Mouse (Mus musculus) stomach, embryonic 14.5 days (tissue): ENCODE measurements at regions not wholly inside any gene's neighbourhood (a gene's known extent, or its start where the extent isn't known, plus 50 kb on each side); places are given as distances from the start of the nearest gene placed in this dataset.

Experiments used
- ATAC-seq: fragments of 200-750 bp; cut with Nextera tagmentation; 2 replicates; pipeline ENCODE4 v1.8.0; 2017; ENCODE audit warnings: low read depth, moderate TSS enrichment; ENCODE audit not compliant: insufficient number of reproducible peaks, insufficient read depth, low FRiP score
- H3K27ac ChIP-seq: fragments of 300-500 bp; sonication (generic); 2 replicates; pipeline ENCODE4 v1.5.1; 2014; ENCODE audit warnings: mild to moderate bottlenecking, low read length, moderate library complexity, mixed read lengths
- H3K27me3 ChIP-seq: fragments of 300-500 bp; sonication (generic); 2 replicates; pipeline ENCODE4 v1.6.1; 2014; ENCODE audit warnings: low read length, control low read depth, mixed read lengths; ENCODE audit not compliant: control insufficient read depth, insufficient read depth
- H3K36me3 ChIP-seq: fragments of 300-500 bp; sonication (generic); 2 replicates; pipeline ENCODE4 v1.6.1; 2014; ENCODE audit warnings: mild to moderate bottlenecking, control low read depth, low read length, moderate library complexity, mixed read lengths; ENCODE audit not compliant: control insufficient read depth, insufficient read depth
- H3K4me1 ChIP-seq: fragments of 300-500 bp; sonication (generic); 2 replicates; pipeline ENCODE4 v1.6.1; 2014; ENCODE audit warnings: low read length, control low read depth, mixed read lengths; ENCODE audit not compliant: control insufficient read depth, insufficient read depth
- H3K4me2 ChIP-seq: fragments of 300-500 bp; sonication (generic); replicated peaks from 2 replicates; pipeline ENCODE4 v1.6.1; 2014; ENCODE audit warnings: low read depth, low read length, control low read depth
- H3K4me3 ChIP-seq: fragments of 300-500 bp; sonication (generic); 2 replicates; pipeline ENCODE4 v1.5.1; 2014; ENCODE audit warnings: low read depth, low read length, control low read depth
- H3K9ac ChIP-seq: fragments of 300-500 bp; sonication (generic); replicated peaks from 2 replicates; pipeline ENCODE4 v1.6.1; 2014; ENCODE audit warnings: low read depth, mild to moderate bottlenecking, control low read depth, low read length, moderate library complexity, mixed read lengths
- H3K9me3 ChIP-seq: fragments of 300-500 bp; sonication (generic); 2 replicates; pipeline ENCODE4 v1.6.1; 2016; ENCODE audit warnings: low read depth, low read length, control low read depth; ENCODE audit not compliant: control insufficient read depth
- WGBS: fragments of 180-500 bp; shearing (Covaris S2); extraction: QIAGEN DNeasy Blood & Tissue Kit; methylation state at CpG from one replicate; pipeline ENCODE4 v1.1.7; 2014; 5-methylcytosine and 5-hydroxymethylcytosine counted together

DNA sequence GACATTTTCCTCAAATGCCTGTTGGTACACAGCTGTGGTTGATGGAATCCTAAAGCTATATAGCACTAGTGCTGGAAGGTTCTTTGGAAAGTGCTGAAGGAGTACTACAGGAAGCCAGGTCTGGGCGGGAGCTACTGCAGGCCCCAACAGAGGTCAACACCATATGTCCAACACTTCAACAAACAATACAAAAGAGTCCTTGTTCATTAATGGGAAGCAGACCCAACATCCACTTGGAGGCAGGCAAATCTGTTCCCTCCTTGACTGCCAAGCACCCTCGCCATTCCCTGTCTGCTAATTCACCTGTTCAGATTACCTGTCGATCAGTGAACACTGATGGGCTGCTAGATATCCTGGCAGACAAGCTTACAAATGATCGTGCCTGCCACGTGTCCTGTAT, 148.4 kb upstream of the Kbtbd8 start:
- no peak overlapping the region for H3K27ac ChIP-seq
- no peaks in the 10 kb centered on the region for H3K9me3 ChIP-seq
- H3K9ac ChIP-seq: no peak overlapping the region
- H3K4me2 ChIP-seq: no peak overlapping the region
- peaks cover 4% of the 10 kb centered on the region; the same call in 1 of the 2 replicates for H3K4me1 ChIP-seq
- WGBS: 57% methylated on average over 5 of the region's 5 CpGs
- H3K36me3 ChIP-seq: no peaks in the 10 kb centered on the region
- no peaks in the 10 kb centered on the region for H3K27me3 ChIP-seq
- no peak for ATAC-seq
- H3K4me3 ChIP-seq: no peak overlapping the region

DNA sequence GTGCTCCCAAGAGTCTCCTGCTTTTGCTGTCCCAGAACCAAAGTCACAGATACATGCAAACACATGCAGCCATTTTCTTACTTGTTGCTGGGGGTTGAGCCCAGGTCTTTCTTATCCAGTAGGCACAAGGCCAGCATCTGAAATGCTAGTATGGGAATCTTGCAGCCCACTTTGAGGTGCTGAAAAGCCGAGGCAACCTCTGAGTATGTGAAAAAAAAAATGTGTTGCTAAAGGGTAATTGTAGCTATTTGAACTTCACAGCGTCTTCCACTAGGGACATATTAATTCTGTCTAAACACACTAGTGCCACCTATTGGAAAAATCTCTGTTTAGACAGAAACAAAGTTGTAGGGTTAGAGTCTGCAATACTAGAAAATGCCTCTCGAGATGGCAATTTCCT, 150.1 kb upstream of the Kbtbd8 start:
- Histone ChIP-seq H3K36me3 (no peaks in the 10 kb centered on the region), H3K27me3 (no peaks in the 10 kb centered on the region), H3K9me3 (no peaks in the 10 kb centered on the region), H3K9ac (no peak overlapping the region), H3K27ac (no peak overlapping the region), H3K4me3 (no peak overlapping the region), H3K4me2 (no peak overlapping the region), H3K4me1 (peaks cover 4% of the 10 kb centered on the region; the same call in 1 of the 2 replicates)
- ATAC-seq: no peak
- 4% methylated on average over 3 of the region's 3 CpGs for WGBS

DNA sequence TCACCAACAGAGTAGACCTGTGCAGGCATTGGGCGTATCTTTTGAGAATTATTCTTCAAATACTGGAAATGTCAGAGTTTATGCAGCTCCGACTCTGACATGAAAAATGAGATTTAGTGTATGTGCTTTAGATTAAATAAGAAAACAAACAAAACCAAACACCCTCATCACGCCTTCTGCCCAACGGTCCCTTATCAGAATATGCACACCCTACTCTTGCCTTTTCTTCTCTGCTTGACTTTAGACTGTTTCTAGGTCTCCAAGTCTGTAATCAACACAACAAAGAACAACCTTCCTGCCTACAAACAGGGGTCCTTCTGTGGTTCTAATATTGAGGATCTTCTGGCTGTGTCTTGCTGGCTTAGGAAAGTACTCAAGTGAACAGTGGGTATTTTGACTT, 153.8 kb upstream of the Kbtbd8 start:
- ATAC-seq: no peak
- 51% methylated on average over 4 of the region's 4 CpGs for WGBS

GRCm38 (mm10) chr6:94962411-94963087, 154.5 kb upstream of the Kbtbd8 start:
- Histone ChIP-seq H3K4me2 (no peak overlapping the region), H3K4me3 (no peak overlapping the region), H3K27me3 (no peaks in the 10 kb centered on the region), H3K36me3 (no peaks in the 10 kb centered on the region), H3K9ac (no peak overlapping the region), H3K9me3 (no peaks in the 10 kb centered on the region), H3K4me1 (peaks cover 4% of the 10 kb centered on the region; the same call in 1 of the 2 replicates), H3K27ac (no peak overlapping the region)
- WGBS: 25% methylated on average over 7 of the region's 7 CpGs
- no peak for ATAC-seq

More for the DNA sequence above, 153.8 kb upstream of the Kbtbd8 start:
- Histone ChIP-seq H3K4me2 (no peak overlapping the region), H3K27ac (no peak overlapping the region), H3K9me3 (no peaks in the 10 kb centered on the region), H3K4me1 (peaks cover 4% of the 10 kb centered on the region; the same call in 1 of the 2 replicates), H3K9ac (no peak overlapping the region), H3K4me3 (no peak overlapping the region), H3K36me3 (no peaks in the 10 kb centered on the region), H3K27me3 (no peaks in the 10 kb centered on the region)

DNA sequence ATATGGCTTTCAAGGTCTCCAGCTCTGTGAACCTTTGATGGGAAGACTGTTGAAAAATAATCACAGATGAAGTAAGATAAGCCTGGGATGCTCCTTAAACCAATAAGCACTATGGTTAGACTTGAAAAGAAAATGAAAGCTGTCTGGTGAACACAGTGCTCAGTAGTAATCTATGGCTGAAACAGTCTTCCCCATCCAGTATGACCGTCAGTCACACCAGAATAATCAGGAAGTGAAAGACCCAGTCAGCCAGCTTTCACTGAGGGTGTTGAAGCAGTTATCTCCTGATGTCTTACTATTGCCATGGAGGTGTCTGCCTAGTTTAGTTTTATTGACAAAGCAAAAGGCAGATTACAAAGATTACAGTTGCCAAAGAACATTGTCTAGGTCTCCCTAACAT, 155.2 kb upstream of the Kbtbd8 start:
- no peak overlapping the region for H3K9ac ChIP-seq
- no peak for ATAC-seq
- H3K36me3 ChIP-seq: no peaks in the 10 kb centered on the region
- no peak overlapping the region for H3K4me2 ChIP-seq
- whole genome bisulfite sequencing: 89% methylated on average over 1 of the region's 1 CpGs
- H3K4me3 ChIP-seq: no peak overlapping the region
- H3K27me3 ChIP-seq: no peaks in the 10 kb centered on the region
- H3K4me1 ChIP-seq: peaks cover 3% of the 10 kb centered on the region; the same call in 1 of the 2 replicates
- no peaks in the 10 kb centered on the region for H3K9me3 ChIP-seq
- no peak overlapping the region for H3K27ac ChIP-seq

DNA sequence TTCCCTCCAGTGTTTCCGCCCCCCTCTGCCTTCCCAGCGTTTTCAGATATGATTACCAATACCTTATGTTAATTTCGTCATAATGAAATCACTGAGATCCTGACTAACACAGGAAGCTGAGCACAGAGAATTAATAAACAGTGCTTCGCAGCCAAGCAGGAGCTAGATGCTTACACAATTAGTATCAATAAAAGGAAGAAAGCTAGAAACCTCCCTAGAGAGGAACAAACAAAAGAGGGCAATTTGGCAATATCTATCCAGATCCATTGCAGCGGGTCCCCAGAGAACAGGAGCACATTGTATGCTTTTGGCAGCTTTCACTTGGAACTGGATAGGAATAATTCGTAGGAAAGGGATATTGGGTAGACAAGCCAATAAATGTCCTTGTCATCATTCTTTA, 159.1 kb upstream of the Kbtbd8 start:
- H3K4me1 ChIP-seq: no peaks in the 10 kb centered on the region
- no peaks in the 10 kb centered on the region for H3K27me3 ChIP-seq
- no peak overlapping the region for H3K9ac ChIP-seq
- H3K36me3 ChIP-seq: no peaks in the 10 kb centered on the region
- H3K9me3 ChIP-seq: peaks cover 4% of the 10 kb centered on the region; the same call in 1 of the 2 replicates
- ATAC-seq: no peak
- no peak overlapping the region for H3K4me2 ChIP-seq
- H3K4me3 ChIP-seq: no peak overlapping the region
- 69% methylated on average over 6 of the region's 6 CpGs for WGBS
- H3K27ac ChIP-seq: no peak overlapping the region

DNA sequence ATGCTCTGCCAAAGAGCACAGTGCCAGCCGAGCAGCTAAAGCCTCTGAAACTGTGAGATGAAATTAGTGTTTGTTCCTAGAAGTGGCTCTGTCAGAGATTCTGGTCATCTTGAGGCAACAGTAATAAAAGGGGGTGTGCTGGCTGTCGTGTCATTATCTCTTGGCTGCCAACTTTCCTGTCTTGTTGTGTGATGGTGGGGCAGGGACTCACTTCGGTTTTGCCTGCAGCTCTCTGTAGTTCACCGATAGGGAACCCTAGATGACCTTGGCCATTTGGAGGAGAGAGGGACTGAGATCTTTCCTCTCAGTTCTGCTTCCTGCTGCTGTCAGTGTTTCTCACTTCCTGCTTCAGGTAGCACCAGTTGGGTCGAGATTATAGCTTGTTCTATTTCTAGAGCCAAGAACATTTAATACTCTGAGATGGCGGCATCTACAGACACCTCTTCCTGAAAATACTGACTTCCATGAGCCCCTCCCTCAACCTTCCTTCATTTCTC, 159.8 kb upstream of the Kbtbd8 start:
- WGBS: 81% methylated on average over 6 of the region's 6 CpGs
- ATAC-seq: no peak

DNA sequence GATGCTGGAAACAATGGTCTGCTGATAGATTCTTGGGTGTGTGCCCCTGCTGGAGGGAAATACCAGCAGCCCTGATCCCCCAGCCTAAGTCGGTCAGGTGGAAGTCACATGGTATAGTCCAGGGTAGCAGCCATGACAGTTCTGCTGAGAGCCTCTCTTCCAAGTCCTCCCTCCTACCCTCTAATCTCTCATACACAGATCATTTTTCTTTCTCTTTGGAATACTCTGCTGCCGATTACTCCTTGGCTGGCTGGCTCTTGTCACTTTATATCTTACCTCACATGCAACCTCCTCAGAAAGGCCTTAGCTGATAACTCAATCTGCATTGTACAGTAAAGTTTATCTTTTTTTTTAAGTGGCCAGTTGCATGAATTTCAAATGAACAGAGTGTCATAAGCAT, 162.5 kb upstream of the Kbtbd8 start:
- Histone ChIP-seq H3K27ac (no peak overlapping the region), H3K4me2 (no peak overlapping the region), H3K4me1 (no peaks in the 10 kb centered on the region), H3K4me3 (no peak overlapping the region), H3K9me3 (peaks cover 4% of the 10 kb centered on the region; the same call in 1 of the 2 replicates), H3K9ac (no peak overlapping the region), H3K36me3 (no peaks in the 10 kb centered on the region), H3K27me3 (no peaks in the 10 kb centered on the region)
- ATAC-seq: no peak
- WGBS: 67% methylated on average over 2 of the region's 2 CpGs

More for the DNA sequence above, 159.8 kb upstream of the Kbtbd8 start:
- Histone ChIP-seq H3K27ac (no peak overlapping the region), H3K9me3 (peaks cover 4% of the 10 kb centered on the region; the same call in 1 of the 2 replicates), H3K36me3 (no peaks in the 10 kb centered on the region), H3K4me2 (no peak overlapping the region), H3K4me1 (no peaks in the 10 kb centered on the region), H3K27me3 (no peaks in the 10 kb centered on the region), H3K9ac (no peak overlapping the region), H3K4me3 (no peak overlapping the region)

DNA sequence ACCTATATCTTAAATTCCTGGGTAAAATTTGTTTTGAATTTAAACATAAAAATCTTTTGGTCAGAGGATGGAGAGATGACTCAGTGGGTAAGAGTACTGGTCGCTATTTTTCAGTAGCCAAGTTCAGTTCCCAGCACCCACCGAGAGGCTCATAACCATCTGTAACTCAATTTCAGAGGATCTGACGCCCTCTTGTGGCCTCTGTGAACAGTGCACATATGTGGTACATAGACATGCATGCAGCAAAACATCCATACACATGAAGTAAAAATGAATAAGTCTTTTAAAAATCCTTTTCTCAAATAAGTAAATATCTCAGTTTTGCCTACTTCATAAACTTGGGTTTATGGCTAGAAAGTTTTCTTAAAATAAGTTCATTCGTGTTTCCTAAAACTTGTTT, 163.4 kb upstream of the Kbtbd8 start:
- Histone ChIP-seq H3K27ac (no peak overlapping the region), H3K9me3 (peaks cover 4% of the 10 kb centered on the region; the same call in 1 of the 2 replicates), H3K9ac (no peak overlapping the region), H3K4me1 (no peaks in the 10 kb centered on the region), H3K27me3 (no peaks in the 10 kb centered on the region), H3K4me3 (no peak overlapping the region), H3K4me2 (no peak overlapping the region), H3K36me3 (no peaks in the 10 kb centered on the region)
- ATAC-seq: no peak
- 84% methylated on average over 4 of the region's 4 CpGs for WGBS
